Mouse (Mus musculus): ENCODE data around the gene Vegfa. TPM values are rescaled to one million over a fixed set of nuclear protein-coding genes. Genes with fewer than 3 reads are reported as not detected.

Gene Vegfa
- 3.3 and 4.9 TPM in 2 replicates for polyA plus RNA-seq (2015; fragmentation: Nextera tagmentation; extraction: Ambion mirVana)

GRCm38 (mm10) chr17:46032257-46032991, at the start of gene Vegfa:
TSS of gene Vegfa (minus strand) at chr17:46032369.

Other genes with a start within 250 kb of the Vegfa start
- 126 and 133 TPM in 2 replicates for gene Mrps18a, start 78.6 kb upstream of the Vegfa start, polyA plus RNA-seq (2015; fragmentation: Nextera tagmentation; extraction: Ambion mirVana)
- gene Rsph9, start 111.8 kb upstream of the Vegfa start, polyA plus RNA-seq (2015; fragmentation: Nextera tagmentation; extraction: Ambion mirVana): 1.5 and 2.6 TPM in 2 replicates
- gene Mad2l1bp, start 121.2 kb upstream of the Vegfa start, polyA plus RNA-seq (2015; fragmentation: Nextera tagmentation; extraction: Ambion mirVana): 26.5 and 27.4 TPM in 2 replicates
- 19.9 and 22.5 TPM in 2 replicates for gene Gtpbp2, start 128.7 kb upstream of the Vegfa start, polyA plus RNA-seq (2015; fragmentation: Nextera tagmentation; extraction: Ambion mirVana)
- gene Polh, start 170.3 kb upstream of the Vegfa start, polyA plus RNA-seq (2015; fragmentation: Nextera tagmentation; extraction: Ambion mirVana): 9.0 and 9.6 TPM in 2 replicates
- gene Xpo5, start 170.4 kb upstream of the Vegfa start, polyA plus RNA-seq (2015; fragmentation: Nextera tagmentation; extraction: Ambion mirVana): 10.1 and 10.3 TPM in 2 replicates
- gene Polr1c, start 215.7 kb upstream of the Vegfa start, polyA plus RNA-seq (2015; fragmentation: Nextera tagmentation; extraction: Ambion mirVana): 31.5 and 31.7 TPM in 2 replicates
- 92.1 and 98.5 TPM in 2 replicates for gene Yipf3, start 215.7 kb upstream of the Vegfa start, polyA plus RNA-seq (2015; fragmentation: Nextera tagmentation; extraction: Ambion mirVana)
- 0.44 and 0.71 TPM in 2 replicates for gene Lrrc73, start 221.2 kb upstream of the Vegfa start, polyA plus RNA-seq (2015; fragmentation: Nextera tagmentation; extraction: Ambion mirVana)

All from skeletal muscle tissue, postnatal 0 days (tissue).